Mouse (Mus musculus) midbrain, embryonic 14.5 days (tissue): ENCODE data around the gene Scnm1. TPM values are rescaled to one million over a fixed set of nuclear protein-coding genes. Genes with fewer than 3 reads are reported as not detected.
"Not testable (repeated sequence)": the region's sequence is repeated elsewhere in the genome, so short reads cannot be mapped to it uniquely, and the experiment has no call there.

Experiments
- ATAC-seq: fragments of 200-750 bp; cut with Nextera tagmentation; 2 replicates; pipeline ENCODE4 v1.8.0; 2017; ENCODE audit warnings: moderate number of reproducible peaks, moderate library complexity; ENCODE audit not compliant: low FRiP score, low TSS enrichment
- DNase-seq: peaks from one replicate; pipeline ENCODE4 v3.0.0-alpha.2; 2015
- H3K27ac ChIP-seq: fragments of 300-500 bp; sonication (generic); replicated peaks from 2 replicates; pipeline ENCODE4 v1.5.1; 2014; ENCODE audit warnings: mild to moderate bottlenecking, low read depth, low read length, moderate library complexity
- H3K27me3 ChIP-seq: fragments of 300-500 bp; sonication (generic); 2 replicates; pipeline ENCODE4 v1.6.1; 2014; ENCODE audit warnings: low read length, control low read depth, mixed read lengths; ENCODE audit not compliant: control insufficient read depth, insufficient read depth
- H3K36me3 ChIP-seq: fragments of 300-500 bp; sonication (generic); 2 replicates; pipeline ENCODE4 v1.6.1; 2014; ENCODE audit warnings: low read length, control low read depth; ENCODE audit not compliant: control insufficient read depth, insufficient read depth
- H3K4me1 ChIP-seq: fragments of 300-500 bp; sonication (generic); 2 replicates; pipeline ENCODE4 v1.6.1; 2014; ENCODE audit warnings: mild to moderate bottlenecking, antibody characterized with exemption, low read length, control low read depth; ENCODE audit not compliant: control insufficient read depth, insufficient read depth
- H3K4me2 ChIP-seq: fragments of 300-500 bp; sonication (generic); 2 replicates; pipeline ENCODE4 v1.6.1; 2014; ENCODE audit warnings: mild to moderate bottlenecking, low read length, moderate library complexity
- H3K4me3 ChIP-seq: fragments of 300-500 bp; sonication (generic); replicated peaks from 2 replicates; pipeline ENCODE4 v1.5.1; 2014; ENCODE audit warnings: low read depth, low read length
- H3K9ac ChIP-seq: fragments of 300-500 bp; sonication (generic); replicated peaks from 2 replicates; pipeline ENCODE4 v1.6.1; 2014; ENCODE audit warnings: mild to moderate bottlenecking, low read length, moderate library complexity
- H3K9me3 ChIP-seq: fragments of 300-500 bp; sonication (generic); 2 replicates; pipeline ENCODE4 v1.6.1; 2016; ENCODE audit warnings: low read length, control low read depth, mixed read lengths; ENCODE audit not compliant: control insufficient read depth
- WGBS: fragments of 180-500 bp; shearing (Covaris S2); extraction: QIAGEN DNeasy Blood & Tissue Kit; methylation state at CpG from one replicate; pipeline ENCODE4 v1.1.7; 2014; 5-methylcytosine and 5-hydroxymethylcytosine counted together
- polyA plus RNA-seq: library from polyadenylated mRNA; unstranded; fragments of >200 nt; fragmentation: Nextera tagmentation; extraction: Ambion mirVana; gene quantifications from 2 replicates; pipeline ENCODE4 v1.2.1, GENCODE M21; 2014

The Scnm1 gene
- polyA plus RNA-seq, 1 experiment from 2014 or later = 86.6 TPM

DNA sequence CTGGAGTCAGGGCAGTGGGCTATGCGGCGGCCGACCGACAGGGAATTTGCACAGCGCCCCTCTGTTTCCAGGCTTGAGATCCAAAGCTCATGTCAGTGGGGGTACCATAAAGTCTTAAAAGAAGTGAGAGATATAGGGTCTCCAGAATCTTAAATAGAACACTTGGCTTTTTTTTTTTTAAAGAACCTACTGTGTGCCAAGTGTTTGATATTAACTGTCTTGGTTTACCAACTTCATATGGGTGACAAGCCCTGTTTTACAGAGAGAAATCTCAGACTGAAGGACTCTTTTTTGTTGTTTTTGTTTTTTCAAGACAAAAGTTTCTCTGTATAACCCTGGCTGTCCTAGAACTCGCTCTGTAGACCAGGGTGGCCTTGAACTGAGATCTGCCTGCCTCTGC is 7.0 kb upstream of the Scnm1 start:
- ATAC-seq = no peak
- H3K4me3 ChIP-seq = no peak overlapping the region

DNA sequence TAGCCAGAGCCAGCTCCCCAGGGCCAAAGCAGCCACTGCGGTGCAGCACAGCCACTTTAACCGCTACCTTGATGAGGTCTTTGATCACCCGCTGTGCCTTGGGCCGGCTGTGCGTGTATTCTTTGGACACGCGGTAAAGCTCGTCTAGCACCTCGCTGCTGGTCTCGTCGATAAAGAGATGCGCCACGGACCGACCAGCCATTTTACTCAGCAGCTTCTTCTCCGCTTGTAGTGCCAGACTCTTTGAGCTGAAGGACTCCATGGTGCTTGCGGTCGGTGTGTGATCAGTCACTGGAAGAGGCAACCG is 6.4 kb upstream of the Scnm1 start:
- no peak for DNase-seq
- Histone ChIP-seq H3K9me3 (no peaks in the 10 kb centered on the region), H3K27me3 (no peaks in the 10 kb centered on the region), H3K36me3 (peaks cover 24% of the 10 kb centered on the region), H3K4me3 (no peak overlapping the region), H3K9ac (no peak overlapping the region), H3K27ac (no peak overlapping the region), H3K4me1 (peaks cover 6% of the 10 kb centered on the region; the same call in 1 of the 2 replicates), H3K4me2 (no peak overlapping the region)
- no peak for ATAC-seq
- 60% methylated on average over 18 of the region's 18 CpGs for WGBS

More for the DNA sequence above, 7.0 kb upstream of the Scnm1 start:
- Histone ChIP-seq H3K27me3 (no peaks in the 10 kb centered on the region), H3K4me2 (no peak overlapping the region), H3K9ac (no peak overlapping the region), H3K4me1 (0 out of 2 replicates have a peak, but pooled peaks cover 3% of the 10 kb centered on the region), H3K27ac (no peak overlapping the region), H3K36me3 (peaks cover 24% of the 10 kb centered on the region), H3K9me3 (no peaks in the 10 kb centered on the region)
- WGBS = 88% methylated on average over 6 of the region's 6 CpGs
- DNase-seq = no peak

DNA sequence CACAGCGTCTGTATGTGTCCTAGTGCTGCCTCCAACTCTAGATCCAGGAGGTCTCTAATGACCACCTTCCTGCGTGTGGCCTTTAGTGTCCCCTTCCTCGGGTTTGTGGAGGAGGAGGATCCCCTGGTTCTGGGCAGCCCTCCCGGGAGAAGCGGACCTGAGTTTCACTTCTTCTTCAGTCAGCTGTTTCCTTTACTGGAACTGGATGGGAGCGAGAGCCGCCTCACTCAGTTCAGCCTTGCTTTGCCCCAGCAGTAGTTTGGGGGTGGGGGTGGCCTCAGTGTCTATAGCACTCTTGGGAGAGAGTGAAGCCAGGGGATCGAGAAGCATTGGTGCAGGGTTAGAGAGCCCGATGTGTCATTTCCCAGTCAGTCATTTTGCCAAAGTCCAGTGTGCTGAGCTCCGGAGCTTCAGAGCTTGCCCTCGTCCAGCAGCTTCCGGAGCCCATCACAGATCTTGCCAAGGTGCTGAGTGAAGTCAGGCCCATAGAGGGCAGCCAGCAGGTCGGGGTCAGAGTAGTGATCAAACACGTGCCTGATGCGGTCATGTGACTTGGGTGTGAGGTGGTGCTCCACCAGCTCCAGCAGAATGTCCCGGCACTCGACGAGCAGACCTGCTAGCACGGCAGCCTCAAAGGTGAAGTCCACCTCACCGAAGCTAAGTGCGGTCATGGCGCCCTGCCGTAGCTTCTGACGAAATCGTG is 5.9 kb upstream of the Scnm1 start:
- WGBS = 75% methylated on average over 25 of the region's 25 CpGs
- H3K27me3 ChIP-seq = no peaks in the 10 kb centered on the region
- H3K9me3 ChIP-seq = no peaks in the 10 kb centered on the region
- DNase-seq = no peak
- peaks cover 24% of the 10 kb centered on the region for H3K36me3 ChIP-seq
- peaks cover 10% of the 10 kb centered on the region; the same call in 1 of the 2 replicates for H3K4me1 ChIP-seq
- H3K9ac ChIP-seq = no peak overlapping the region
- H3K27ac ChIP-seq = no peak overlapping the region
- no peak overlapping the region for H3K4me2 ChIP-seq
- H3K4me3 ChIP-seq = no peak overlapping the region
- no peak for ATAC-seq

DNA sequence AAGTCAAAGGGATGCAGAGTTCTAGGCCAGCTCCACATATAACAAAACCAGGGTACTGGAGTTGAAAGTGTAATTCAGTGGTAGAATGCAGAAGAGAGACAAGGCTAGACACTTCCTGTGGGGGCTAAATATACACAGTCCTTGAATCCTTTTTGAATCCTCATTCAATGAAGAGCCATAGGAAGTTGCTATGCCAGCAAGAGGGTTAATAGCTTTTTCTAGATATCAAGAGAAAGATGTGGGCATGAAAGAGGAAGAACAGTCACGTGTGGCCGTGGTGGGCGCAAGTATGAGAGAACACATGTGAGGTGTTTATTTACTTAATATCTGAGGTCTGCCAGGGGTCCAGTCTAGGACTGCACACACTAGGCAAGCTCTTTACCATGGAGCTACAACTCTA is 2.5 kb upstream of the Scnm1 start:
- H3K9ac ChIP-seq = no peak overlapping the region
- WGBS = 90% methylated on average over 3 of the region's 3 CpGs
- no peaks in the 10 kb centered on the region for H3K9me3 ChIP-seq
- peaks cover 17% of the 10 kb centered on the region for H3K4me1 ChIP-seq
- peaks cover 22% of the 10 kb centered on the region for H3K36me3 ChIP-seq
- H3K27ac ChIP-seq = no peak overlapping the region
- H3K4me2 ChIP-seq = no peak overlapping the region
- no peak for ATAC-seq
- H3K4me3 ChIP-seq = no peak overlapping the region
- no peak for DNase-seq
- H3K27me3 ChIP-seq = no peaks in the 10 kb centered on the region

DNA sequence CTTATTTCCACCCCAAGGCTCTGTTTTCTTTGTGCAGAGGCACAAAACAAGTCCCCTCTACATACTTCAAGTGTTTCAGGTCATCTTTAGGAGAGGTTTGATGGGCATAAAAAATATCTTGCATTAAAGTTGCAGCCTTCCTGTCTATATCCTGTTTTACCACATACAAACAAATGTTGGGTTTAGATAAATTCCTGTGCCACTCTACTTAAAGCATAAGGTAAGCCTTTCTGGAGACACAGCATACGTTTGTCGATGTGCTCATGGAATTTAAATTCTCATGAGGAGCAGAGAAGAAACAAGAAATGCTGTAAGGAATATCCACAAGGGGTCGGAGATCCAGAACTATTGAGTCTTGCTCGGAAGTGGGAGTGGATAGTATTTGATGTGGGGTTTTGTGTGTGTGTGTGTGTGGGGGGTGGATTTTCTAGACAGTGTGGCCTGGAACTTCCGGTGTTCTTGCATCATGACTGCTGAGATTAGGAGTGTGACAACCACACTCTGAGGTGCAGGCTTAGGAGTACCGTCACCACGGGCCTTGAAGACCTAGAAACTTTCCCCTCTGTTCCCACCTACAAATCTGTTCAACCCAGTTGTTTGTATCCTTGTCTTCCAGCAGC is 1.7 kb upstream of the Scnm1 start:
- H3K4me1 ChIP-seq = peaks cover 17% of the 10 kb centered on the region
- H3K27ac ChIP-seq = no peak overlapping the region
- ATAC-seq (no peak), DNase-seq (no peak)
- H3K4me3 ChIP-seq = peak overlapping the region; percentile 30
- H3K4me2 ChIP-seq = peak overlapping the region; percentile 59
- no peaks in the 10 kb centered on the region for H3K9me3 ChIP-seq
- no peak overlapping the region for H3K9ac ChIP-seq
- no peaks in the 10 kb centered on the region for H3K27me3 ChIP-seq
- 91% methylated on average over 7 of the region's 7 CpGs for WGBS
- H3K36me3 ChIP-seq = peaks cover 22% of the 10 kb centered on the region

DNA sequence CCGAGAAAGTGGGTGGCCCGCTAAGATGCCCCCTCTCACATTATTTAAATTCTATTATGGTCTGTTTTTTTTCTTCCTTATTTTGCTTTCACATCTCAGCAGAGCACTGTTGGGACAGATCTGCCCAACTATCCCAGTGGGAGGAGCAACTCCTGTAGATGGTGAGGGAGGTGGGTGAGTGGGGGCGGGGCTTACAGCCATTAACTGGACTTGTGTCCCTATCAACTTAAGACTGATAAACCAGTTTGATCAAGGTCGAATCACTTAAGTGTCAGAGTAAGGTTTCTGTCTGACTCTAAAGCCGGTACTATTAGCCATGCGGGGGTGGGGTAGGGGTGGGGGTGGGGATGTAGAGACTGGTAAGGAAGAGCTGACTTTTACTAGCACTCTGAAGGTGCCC is 1.2 kb upstream of the Scnm1 start:
- Histone ChIP-seq H3K4me1 (peaks cover 17% of the 10 kb centered on the region), H3K4me2 (peak overlapping the region; percentile 59), H3K9me3 (no peaks in the 10 kb centered on the region), H3K27ac (no peak overlapping the region), H3K9ac (no peak overlapping the region; the same call in 1 of the 2 replicates), H3K36me3 (peaks cover 22% of the 10 kb centered on the region), H3K27me3 (no peaks in the 10 kb centered on the region), H3K4me3 (peak overlapping the region; percentile 30)
- DNase-seq (peak; percentile 28), ATAC-seq (no peak)
- WGBS = 33% methylated on average over 6 of the region's 6 CpGs

DNA sequence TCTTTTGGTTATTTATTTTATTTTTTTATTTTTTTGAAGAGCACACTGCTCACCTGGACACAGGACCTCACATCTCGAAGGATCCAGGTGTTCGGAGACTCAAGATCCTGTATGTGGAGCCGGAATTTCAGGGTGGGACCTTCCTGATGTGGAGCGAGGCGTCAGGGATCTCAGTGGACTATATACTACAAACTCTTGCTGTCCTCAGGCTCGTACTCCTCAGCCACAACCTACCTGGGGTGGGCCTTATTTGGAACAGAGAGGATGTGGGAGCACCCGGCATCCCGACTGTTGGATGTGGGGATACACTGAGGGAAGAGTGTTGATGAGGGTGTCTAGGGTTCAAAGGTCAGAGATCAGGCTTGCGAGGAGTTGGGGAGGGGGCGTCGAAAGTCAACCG is 322 bp upstream of the Scnm1 start:
- WGBS = no CpG with 5 or more reads among the region's 12 CpGs
- peak overlapping the region; percentile 52 for H3K4me3 ChIP-seq
- not testable (repeated sequence) for H3K9me3 ChIP-seq, H3K9ac ChIP-seq, DNase-seq, H3K27me3 ChIP-seq, H3K4me2 ChIP-seq, H3K27ac ChIP-seq
- H3K36me3 ChIP-seq = peaks cover 24% of the 10 kb centered on the region
- peak; percentile 51 for ATAC-seq
- H3K4me1 ChIP-seq = peaks cover 17% of the 10 kb centered on the region

DNA sequence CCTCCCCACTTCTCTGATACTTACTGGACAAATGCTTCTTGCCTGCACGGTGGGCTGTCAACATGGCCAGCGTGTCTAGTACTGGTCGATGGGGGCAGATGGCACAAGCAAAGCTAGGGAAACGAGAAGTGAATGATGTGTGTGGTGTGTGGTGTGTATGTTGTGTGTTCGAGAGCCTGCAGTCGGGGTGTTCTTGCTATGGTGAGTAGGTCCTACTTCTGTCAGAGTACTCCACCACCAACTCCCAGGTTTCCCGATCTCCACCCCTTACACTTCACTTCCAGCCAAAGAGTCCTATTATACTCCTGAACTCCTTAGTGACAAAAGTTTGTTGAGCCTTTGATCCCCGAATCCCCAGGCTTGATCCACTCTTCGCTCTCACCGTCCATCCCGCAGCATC is 635 bp downstream of the Scnm1 start:
- Histone ChIP-seq H3K27ac (peak overlapping the region; percentile 62; the same call in 1 of the 2 replicates), H3K4me3 (peak overlapping the region; percentile 52), H3K4me2 (peak overlapping the region; percentile 73), H3K9ac (peak overlapping the region; percentile 59), H3K9me3 (no peaks in the 10 kb centered on the region), H3K4me1 (peaks cover 17% of the 10 kb centered on the region), H3K27me3 (no peaks in the 10 kb centered on the region), H3K36me3 (peaks cover 26% of the 10 kb centered on the region)
- WGBS = 61% methylated on average over 11 of the region's 11 CpGs
- no peak for ATAC-seq
- DNase-seq = no peak

DNA sequence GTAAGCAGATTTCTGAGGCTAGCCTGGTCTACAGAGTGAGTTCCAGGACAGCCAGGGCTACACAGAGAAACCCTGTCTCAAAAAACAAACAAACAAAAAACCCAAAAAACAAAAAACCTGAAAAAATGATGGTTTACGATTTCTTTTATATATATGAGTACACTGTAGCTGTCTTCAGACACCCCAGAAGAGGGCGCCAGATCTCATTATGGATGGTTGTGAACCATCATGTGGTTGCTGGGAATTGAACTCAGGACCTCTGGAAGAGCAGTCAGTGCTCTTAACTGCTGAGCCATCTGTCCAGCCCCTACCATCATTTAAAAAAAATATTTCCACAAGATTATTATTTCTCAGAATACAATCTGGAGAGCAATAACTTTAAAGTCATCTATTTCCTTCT is 1.4 kb downstream of the Scnm1 start:
- DNase-seq, H3K27ac ChIP-seq, H3K4me3 ChIP-seq, ATAC-seq, H3K9me3 ChIP-seq, H3K27me3 ChIP-seq, H3K9ac ChIP-seq: not testable (repeated sequence)
- H3K4me2 ChIP-seq = peak overlapping the region; percentile 73; the same call in 1 of the 2 replicates
- peaks cover 17% of the 10 kb centered on the region for H3K4me1 ChIP-seq
- 86% methylated on average over 2 of the region's 2 CpGs for WGBS
- H3K36me3 ChIP-seq = peaks cover 23% of the 10 kb centered on the region
